Mouse (Mus musculus) liver, adult 2 months (tissue): ENCODE results near the gene Cap2. TPM values are rescaled to one million over a fixed set of nuclear protein-coding genes. Genes with fewer than 3 reads are reported as not detected.

Experiments used
- DNase-seq: peaks from one replicate; pipeline ENCODE4 v3.0.0-alpha.2; 2011; ENCODE audit warnings: low read depth, low spot score; ENCODE audit errors: extremely low read depth
- H3K27ac ChIP-seq: fragments of 200-500 bp; replicated peaks from 2 replicates; pipeline ENCODE4 v1.5.1; 2012; ENCODE audit warnings: low read depth, mild to moderate bottlenecking, control low read depth, inconsistent platforms, low read length; ENCODE audit not compliant: insufficient read depth
- H3K27me3 ChIP-seq: fragments of 200-500 bp; 2 replicates; pipeline ENCODE4 v1.6.1; 2012; ENCODE audit warnings: mild to moderate bottlenecking, moderate library complexity, low read length, inconsistent platforms; ENCODE audit not compliant: control insufficient read depth, insufficient read depth
- H3K36me3 ChIP-seq: fragments of 200-500 bp; 2 replicates; pipeline ENCODE4 v1.6.1; 2012; ENCODE audit warnings: low read length, inconsistent platforms; ENCODE audit not compliant: control insufficient read depth, insufficient read depth
- H3K4me1 ChIP-seq: fragments of 200-500 bp; 2 replicates; pipeline ENCODE4 v1.6.1; 2011; ENCODE audit warnings: low read length; ENCODE audit not compliant: control insufficient read depth, insufficient read depth
- H3K4me3 ChIP-seq: fragments of 200-500 bp; 2 replicates; pipeline ENCODE4 v1.5.1; 2011; ENCODE audit warnings: low read depth, mild to moderate bottlenecking, control low read depth, low read length, moderate library complexity; ENCODE audit not compliant: insufficient read depth
- H3K79me2 ChIP-seq: fragments of 200-500 bp; 2 replicates; pipeline ENCODE4 v1.6.1; 2012; ENCODE audit warnings: inconsistent platforms, mild to moderate bottlenecking, low read length, moderate library complexity; ENCODE audit not compliant: control insufficient read depth, insufficient read depth
- H3K9ac ChIP-seq: fragments of 200-500 bp; 2 replicates; pipeline ENCODE4 v1.6.1; 2012; ENCODE audit warnings: low read depth, mild to moderate bottlenecking, control low read depth, inconsistent platforms, low read length
- CTCF ChIP-seq: fragments of 200-500 bp; IDR thresholded peaks from 2 replicates; pipeline ENCODE4 v1.5.1; 2011; ENCODE audit warnings: low read depth, low read length, control low read depth
- POLR2A ChIP-seq: fragments of 200-500 bp; IDR thresholded peaks from 2 replicates; pipeline ENCODE4 v1.6.1; 2011; ENCODE audit warnings: low read length, control low read depth; ENCODE audit not compliant: insufficient read depth; ENCODE audit errors: extremely low read depth
- WGBS: fragments of 180-500 bp; shearing (Covaris S2); methylation state at CpG from one replicate; pipeline ENCODE4 v1.1.7; 2018; 5-methylcytosine and 5-hydroxymethylcytosine counted together
- polyA plus RNA-seq: library from polyadenylated mRNA; depleted of rRNA; stranded (reverse); fragments of >200 nt; gene quantifications from 2 replicates; pipeline ENCODE4 v1.2.3, GENCODE M21; 2012
- total RNA-seq: library from RNA; depleted of rRNA; stranded (reverse); fragments of >200 nt; gene quantifications from 2 replicates; pipeline ENCODE4 v1.2.3, GENCODE M21; 2014

Gene Cap2
- total and polyA plus RNA-seq, 2 experiments = 0.09 TPM; not detected in 1

- Histone ChIP-seq H3K79me2 (no peaks in the 10 kb centered on the region), H3K36me3 (no peaks in the 10 kb centered on the region), H3K9ac (no peak overlapping the region), H3K27ac (no peak overlapping the region), H3K4me3 (no peak overlapping the region), H3K27me3 (0 out of 2 replicates have a peak, but pooled peaks cover 2% of the 10 kb centered on the region), H3K4me1 (no peaks in the 10 kb centered on the region)
- no peak for DNase-seq
- WGBS = 84% methylated on average over 5 of the region's 5 CpGs
- no peak for TF ChIP-seq CTCF
- TF ChIP-seq POLR2A = no peak
Measured at GRCm38 (mm10) chr13:46548600-46549179, 47.0 kb downstream of the Cap2 start.

DNA sequence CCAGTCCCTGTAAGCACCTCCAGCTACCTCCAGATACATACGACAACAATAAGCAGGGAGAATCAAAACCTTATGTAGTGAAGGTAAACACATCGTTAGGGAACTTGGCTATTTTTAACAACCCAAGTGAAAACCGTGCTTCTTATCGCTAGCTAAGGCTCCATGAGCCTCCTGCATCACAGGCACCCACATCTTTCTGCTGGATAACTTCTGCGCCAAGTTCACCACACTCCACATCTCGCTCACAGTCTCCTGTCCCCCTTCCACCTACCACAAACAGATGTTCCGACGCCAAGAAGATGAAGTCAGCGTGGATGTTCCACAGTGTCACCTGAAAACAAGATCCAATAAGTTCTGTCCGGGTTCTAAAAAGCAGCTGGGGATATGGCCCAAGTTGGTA lies 49.0 kb downstream of the Cap2 start:
- WGBS = 88% methylated on average over 10 of the region's 10 CpGs
- TF ChIP-seq POLR2A (no peak), CTCF (no peak)
- no peak overlapping the region for H3K4me3 ChIP-seq

GRCm38 (mm10) chr13:46554736-46555135 lies 53.1 kb downstream of the Cap2 start:
- no peak for DNase-seq
- Histone ChIP-seq H3K9ac (no peak overlapping the region), H3K79me2 (no peaks in the 10 kb centered on the region), H3K36me3 (no peaks in the 10 kb centered on the region), H3K27ac (no peak overlapping the region), H3K4me3 (no peak overlapping the region), H3K27me3 (0 out of 2 replicates have a peak, but pooled peaks cover 3% of the 10 kb centered on the region), H3K4me1 (no peaks in the 10 kb centered on the region)
- WGBS = 88% methylated on average over 9 of the region's 9 CpGs
- TF ChIP-seq POLR2A = no peak
- no peak for TF ChIP-seq CTCF

More for the DNA sequence above, 49.0 kb downstream of the Cap2 start:
- Histone ChIP-seq H3K79me2 (no peaks in the 10 kb centered on the region), H3K27ac (no peak overlapping the region), H3K36me3 (no peaks in the 10 kb centered on the region), H3K4me1 (no peaks in the 10 kb centered on the region), H3K9ac (no peak overlapping the region), H3K27me3 (0 out of 2 replicates have a peak, but pooled peaks cover 2% of the 10 kb centered on the region)
- DNase-seq = no peak

DNA sequence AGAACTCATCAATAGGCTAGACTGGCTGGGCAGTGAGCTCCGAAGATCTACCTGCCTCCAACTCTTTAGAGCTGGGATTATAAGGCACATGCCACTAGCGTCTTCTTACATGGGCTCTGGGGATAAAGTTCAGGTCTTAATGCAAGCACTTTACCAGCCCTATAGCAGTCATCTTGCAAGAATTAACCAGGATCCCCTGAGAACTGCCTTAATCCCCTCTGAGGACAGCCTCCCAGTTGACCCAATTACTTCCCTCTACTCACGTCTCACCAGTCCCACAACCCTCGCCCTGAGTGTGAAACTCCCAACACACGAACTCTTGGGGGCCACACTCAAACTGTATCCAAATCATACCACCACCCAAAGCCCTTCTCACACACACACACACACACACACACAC lies 64.3 kb downstream of the Cap2 start:
- DNase-seq = no peak
- Histone ChIP-seq H3K27ac (no peak overlapping the region), H3K4me3 (no peak overlapping the region), H3K4me1 (no peaks in the 10 kb centered on the region), H3K79me2 (no peaks in the 10 kb centered on the region), H3K9ac (no peak overlapping the region), H3K36me3 (no peaks in the 10 kb centered on the region), H3K27me3 (no peaks in the 10 kb centered on the region)
- TF ChIP-seq CTCF (no peak), POLR2A (no peak)
- WGBS = 91% methylated on average over 5 of the region's 5 CpGs

- Histone ChIP-seq H3K79me2 (no peaks in the 10 kb centered on the region), H3K27me3 (no peaks in the 10 kb centered on the region), H3K27ac (no peak overlapping the region), H3K4me3 (no peak overlapping the region), H3K4me1 (peaks cover 5% of the 10 kb centered on the region; the same call in 1 of the 2 replicates), H3K9ac (no peak overlapping the region), H3K36me3 (no peaks in the 10 kb centered on the region)
- DNase-seq = no peak
- WGBS = 94% methylated on average over 8 of the region's 8 CpGs
- TF ChIP-seq CTCF = no peak
- TF ChIP-seq POLR2A = no peak
Measured at GRCm38 (mm10) chr13:46569469-46569868, 67.8 kb downstream of the Cap2 start.

DNA sequence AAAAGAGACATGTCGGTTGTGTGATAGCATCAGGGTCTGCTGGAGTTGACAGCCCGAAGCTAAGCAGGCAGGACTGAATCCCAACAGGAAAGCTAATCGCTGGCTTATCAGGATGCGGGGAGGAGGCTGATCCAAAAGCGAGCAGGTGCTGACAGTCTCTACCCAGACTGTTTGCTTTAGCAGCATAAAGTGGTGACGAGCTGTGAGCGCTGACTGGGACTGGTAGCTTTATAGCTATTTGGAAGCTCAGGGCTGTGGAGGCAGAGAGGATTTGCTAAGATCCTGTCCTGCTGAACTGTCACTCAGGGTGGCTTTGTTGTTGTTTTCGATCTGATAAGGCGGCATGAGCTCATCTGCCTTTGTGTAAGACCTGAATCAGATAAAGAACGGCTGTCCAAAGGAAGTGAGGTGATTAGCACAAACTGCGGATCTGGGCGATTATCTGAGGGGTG lies 69.5 kb downstream of the Cap2 start:
- peak; percentile 18 for DNase-seq
- H3K4me1 ChIP-seq = peaks cover 5% of the 10 kb centered on the region; the same call in 1 of the 2 replicates
- H3K79me2 ChIP-seq = no peaks in the 10 kb centered on the region
- no peak overlapping the region for H3K9ac ChIP-seq
- no peaks in the 10 kb centered on the region for H3K36me3 ChIP-seq
- no peak overlapping the region for H3K4me3 ChIP-seq
- H3K27ac ChIP-seq = no peak overlapping the region
- H3K27me3 ChIP-seq = no peaks in the 10 kb centered on the region
- WGBS = 3% methylated on average over 12 of the region's 12 CpGs
- no peak for TF ChIP-seq POLR2A
